Mouse (Mus musculus): ENCODE data around the gene Olfr263. TPM values are rescaled to one million over a fixed set of nuclear protein-coding genes. Genes with fewer than 3 reads are reported as not detected.

The Olfr263 gene
- polyA plus RNA-seq, 1 experiment, result not detected

- WGBS, result 2% methylated on average over 14 of the region's 14 CpGs
- no peak for DNase-seq (ENCODE audit: low read depth, low spot score)
Observed at GRCm38 (mm10) chr13:21169121-21169656, 39.8 kb downstream of the Olfr263 start.

GRCm38 (mm10) chr13:21169657-21170430, 40.4 kb downstream of the Olfr263 start:
- 2% methylated on average over 39 of the region's 39 CpGs for WGBS

GRCm38 (mm10) chr13:21170431-21171155, 41.2 kb downstream of the Olfr263 start:
- WGBS, result 86% methylated on average over 17 of the region's 17 CpGs
- no peak for DNase-seq (ENCODE audit: low read depth, low spot score)

More at GRCm38 (mm10) chr13:21169657-21170430, 40.4 kb downstream of the Olfr263 start:
- no peak for DNase-seq (ENCODE audit: low read depth, low spot score)

GRCm38 (mm10) chr13:21171156-21171530, 41.7 kb downstream of the Olfr263 start:
- DNase-seq (ENCODE audit: low read depth, low spot score), result no peak
- 52% methylated on average over 15 of the region's 15 CpGs for WGBS

- 2% methylated on average over 12 of the region's 12 CpGs for WGBS
- no peak for DNase-seq (ENCODE audit: low read depth, low spot score)
Observed at GRCm38 (mm10) chr13:21171600-21172150, 42.2 kb downstream of the Olfr263 start.

GRCm38 (mm10) chr13:21172241-21173027, 43.0 kb downstream of the Olfr263 start:
- WGBS, result 1% methylated on average over 16 of the region's 16 CpGs

GRCm38 (mm10) chr13:21173072-21173471, 43.6 kb downstream of the Olfr263 start:
- peak; percentile 78 for DNase-seq (ENCODE audit: low read depth, low spot score)
- under 1% methylated on average over 11 of the region's 11 CpGs for WGBS

More at GRCm38 (mm10) chr13:21172241-21173027, 43.0 kb downstream of the Olfr263 start:
- no peak for DNase-seq (ENCODE audit: low read depth, low spot score)

- DNase-seq (ENCODE audit: low read depth, low spot score), result no peak
- WGBS, result 76% methylated on average over 11 of the region's 11 CpGs
Observed at GRCm38 (mm10) chr13:21176733-21177132, 47.3 kb downstream of the Olfr263 start.

GRCm38 (mm10) chr13:21177657-21178056, 48.2 kb downstream of the Olfr263 start:
- no peak for DNase-seq (ENCODE audit: low read depth, low spot score)
- WGBS, result 27% methylated on average over 5 of the region's 5 CpGs

- DNase-seq (ENCODE audit: low read depth, low spot score), result no peak
- WGBS, result 54% methylated on average over 5 of the region's 5 CpGs
Observed at GRCm38 (mm10) chr13:21178364-21178763, 48.9 kb downstream of the Olfr263 start.

GRCm38 (mm10) chr13:21179367-21179723, 49.9 kb downstream of the Olfr263 start, which contains the start of gene Trim27:
Gene Trim27 (plus strand): TSS chr13:21179445.
- DNase-seq (ENCODE audit: low read depth, low spot score), result no peak
- under 1% methylated on average over 15 of the region's 15 CpGs for WGBS

- under 1% methylated on average over 80 of the region's 80 CpGs for WGBS
- peak; percentile 88 for DNase-seq (ENCODE audit: low read depth, low spot score)
Observed at GRCm38 (mm10) chr13:21179724-21180550, 50.5 kb downstream of the Olfr263 start.

- WGBS, result under 1% methylated on average over 71 of the region's 71 CpGs
- no peak for DNase-seq (ENCODE audit: low read depth, low spot score)
Observed at GRCm38 (mm10) chr13:21180551-21181530, 51.4 kb downstream of the Olfr263 start.

GRCm38 (mm10) chr13:21181996-21182395, 52.6 kb downstream of the Olfr263 start:
- DNase-seq (ENCODE audit: low read depth, low spot score), result no peak
- 61% methylated on average over 7 of the region's 7 CpGs for WGBS

- no peak for DNase-seq (ENCODE audit: low read depth, low spot score)
- 95% methylated on average over 6 of the region's 6 CpGs for WGBS
Observed at GRCm38 (mm10) chr13:21183066-21183465, 53.6 kb downstream of the Olfr263 start.

- WGBS, result 88% methylated on average over 7 of the region's 7 CpGs
Observed at GRCm38 (mm10) chr13:21183661-21184060, 54.2 kb downstream of the Olfr263 start.

GRCm38 (mm10) chr13:21185521-21185920, 56.1 kb downstream of the Olfr263 start:
- WGBS, result 79% methylated on average over 4 of the region's 4 CpGs
- no peak for DNase-seq (ENCODE audit: low read depth, low spot score)

More at GRCm38 (mm10) chr13:21183661-21184060, 54.2 kb downstream of the Olfr263 start:
- DNase-seq (ENCODE audit: low read depth, low spot score), result no peak
